Comparison of ENCODE assay signal across 8 mouse cellular contexts in the genomic region with DNA sequence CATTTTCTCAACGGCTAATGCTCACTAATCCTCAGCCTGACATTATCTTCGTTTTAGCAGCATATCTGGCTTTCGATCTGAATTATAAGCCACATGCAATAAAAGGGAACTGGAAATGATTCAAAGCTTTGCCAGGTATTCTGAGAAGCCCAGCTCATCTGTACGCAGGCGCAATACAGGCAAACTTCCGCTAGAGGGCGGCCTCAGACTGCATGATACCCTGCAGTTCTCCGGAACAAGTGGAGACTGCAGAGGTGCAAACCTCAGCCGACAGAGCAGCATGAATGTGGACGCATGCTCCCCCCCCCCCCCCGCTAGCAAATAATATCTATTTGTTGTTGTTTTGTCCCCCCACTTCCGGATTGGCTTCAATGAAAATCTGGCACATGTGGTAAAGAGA.
DNase-seq lines count a peak whose midpoint lies in the region; ATAC-seq lines count a peak whose summit lies in the region.

No protein-coding gene starts in this region.

- WGBS in hindbrain, embryonic 13.5 days, result 5% methylated on average over 12 of the region's 12 CpGs

- peaks cover 5% of the 10 kb centered on the region for H3K4me1 ChIP-seq in hindbrain, embryonic 13.5 days (replicated peaks)

- no peak overlapping the region for H3K27ac ChIP-seq in hindbrain, embryonic 13.5 days

- H3K4me3 ChIP-seq in hindbrain, embryonic 13.5 days, result peak overlapping the region; percentile 11; the same call in 1 of the 2 replicates

- H3K9ac ChIP-seq in hindbrain, embryonic 13.5 days, result no peak overlapping the region

- H3K9me3 ChIP-seq in hindbrain, embryonic 13.5 days, result no peaks in the 10 kb centered on the region

- DNase-seq in T-cell, adult 2 months (ENCODE audit: low spot score), result peak; percentile 48
- DNase-seq in cerebellum, postnatal 25 days, result peak; percentile 81 to 90
- peak; percentile 59 to 77 for DNase-seq in frontal cortex, postnatal 25 days (ENCODE audit: low spot score in 2 of 2)
- peak; percentile 73 to 89 for DNase-seq in layer of hippocampus, postnatal 25 days (ENCODE audit: extremely low spot score in 1 of 2, low spot score in 1 of 2)
- DNase-seq in lung, postnatal 25 days (ENCODE audit: low spot score), result peak; percentile 74
- DNase-seq in retina, embryonic 14.5 days (ENCODE audit: low spot score), result peak; percentile 93
- DNase-seq in thymus, postnatal 36 days, result peak; percentile 54 to 65

- H3K36me3 ChIP-seq in hindbrain, embryonic 13.5 days, result no peaks in the 10 kb centered on the region

- ATAC-seq in hindbrain, embryonic 13.5 days (ENCODE audit: low FRiP score), result peak; percentile 83

- H3K4me2 ChIP-seq in hindbrain, embryonic 13.5 days, result peak overlapping the region; percentile 44

- H3K27me3 ChIP-seq in hindbrain, embryonic 13.5 days, result peaks cover 11% of the 10 kb centered on the region; the same call in 1 of the 2 replicates
